Mouse (Mus musculus) natural killer cell, adult 2 months (primary cell): ENCODE results near the gene Sirt6.

Experiments used
- DNase-seq, 2 experiments: peaks; one replicate each; pipeline ENCODE4 v3.0.0; 2022; ENCODE audit warnings: low spot score in 2 of 2

Gene Sirt6

GRCm38 (mm10) chr10:81626101-81626993, 1.2 kb downstream of the Sirt6 start:
- DNase-seq = no peak

- DNase-seq = no peak
Observed at GRCm38 (mm10) chr10:81623441-81623840, 4.2 kb downstream of the Sirt6 start.

GRCm38 (mm10) chr10:81620786-81621185, 6.8 kb downstream of the Sirt6 start:
- no peak for DNase-seq

GRCm38 (mm10) chr10:81619976-81620375, 7.6 kb downstream of the Sirt6 start:
- DNase-seq = no peak

- DNase-seq = no peak
Observed at GRCm38 (mm10) chr10:81615486-81615885, 12.1 kb downstream of the Sirt6 start.

GRCm38 (mm10) chr10:81612779-81613178, 14.8 kb downstream of the Sirt6 start:
- no peak for DNase-seq

- DNase-seq = no peak
Observed at GRCm38 (mm10) chr10:81608308-81608707, 19.3 kb downstream of the Sirt6 start.

- peak; percentile 91 for DNase-seq
Observed at GRCm38 (mm10) chr10:81605974-81606751, 21.4 kb downstream of the Sirt6 start, which contains the start of gene BC025920. Gene BC025920, plus strand, starts transcription at chr10:81606270.

- DNase-seq = no peak
Observed at GRCm38 (mm10) chr10:81605666-81605973, 22.0 kb downstream of the Sirt6 start.

GRCm38 (mm10) chr10:81604968-81605665, 22.5 kb downstream of the Sirt6 start:
- DNase-seq = peak; percentile 77 to 84

- DNase-seq = peak in 1 of 2 experiments; percentile 13
Observed at GRCm38 (mm10) chr10:81604019-81604967, 23.3 kb downstream of the Sirt6 start.

- DNase-seq = peak; percentile 51 to 53
Observed at GRCm38 (mm10) chr10:81602741-81603151, 24.9 kb downstream of the Sirt6 start.

- DNase-seq = no peak
Observed at GRCm38 (mm10) chr10:81601396-81601905, 26.1 kb downstream of the Sirt6 start.

- peak; percentile 75 to 88 for DNase-seq
Observed at GRCm38 (mm10) chr10:81600738-81601203, 26.8 kb downstream of the Sirt6 start, which contains the start of gene Tle6. Gene Tle6, minus strand, starts transcription at chr10:81601073.

GRCm38 (mm10) chr10:81600096-81600495, 27.5 kb downstream of the Sirt6 start:
- no peak for DNase-seq

GRCm38 (mm10) chr10:81599630-81600029, 28.0 kb downstream of the Sirt6 start:
- no peak for DNase-seq

- no peak for DNase-seq
Observed at GRCm38 (mm10) chr10:81598871-81599270, 28.7 kb downstream of the Sirt6 start.

- DNase-seq = no peak
Observed at GRCm38 (mm10) chr10:81598342-81598741, 29.3 kb downstream of the Sirt6 start.

- DNase-seq = no peak
Observed at GRCm38 (mm10) chr10:81597137-81597950, 30.3 kb downstream of the Sirt6 start.

- DNase-seq = no peak
Observed at GRCm38 (mm10) chr10:81596611-81597010, 31.0 kb downstream of the Sirt6 start.
